Mouse (Mus musculus) right cerebral cortex, adult 2 months (tissue): ENCODE measurements around the gene Slc9a3r2.

ENCODE experiments used
- DNase-seq, 2 experiments: peaks; one replicate each; pipeline ENCODE4 v3.0.0; 2021 to 2022; ENCODE audit warnings: low spot score in 2 of 2

Slc9a3r2 gene

GRCm38 (mm10) chr17:24593992-24594890 is 55.9 kb downstream of the Slc9a3r2 start:
- DNase-seq: no peak

DNA sequence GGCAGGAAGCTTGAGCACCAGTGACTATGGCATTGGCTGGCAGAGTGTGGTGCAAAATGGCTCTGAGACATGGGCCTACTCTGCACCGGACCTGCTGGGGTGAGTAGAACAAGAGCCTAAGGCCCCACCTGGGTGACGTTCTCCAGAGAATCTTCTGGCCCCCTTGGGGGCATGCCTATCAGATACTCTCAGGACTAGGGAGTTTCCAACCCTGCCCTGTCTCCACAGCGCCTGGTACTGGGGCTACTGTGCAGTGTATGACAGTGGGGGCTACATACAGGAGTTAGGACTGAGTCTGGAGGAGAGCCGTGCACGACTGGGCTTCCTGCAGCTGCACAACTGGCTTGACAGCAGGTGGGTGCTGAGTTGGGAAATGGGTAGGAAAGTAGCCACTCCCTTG is 56.9 kb downstream of the Slc9a3r2 start:
- DNase-seq: no peak

DNA sequence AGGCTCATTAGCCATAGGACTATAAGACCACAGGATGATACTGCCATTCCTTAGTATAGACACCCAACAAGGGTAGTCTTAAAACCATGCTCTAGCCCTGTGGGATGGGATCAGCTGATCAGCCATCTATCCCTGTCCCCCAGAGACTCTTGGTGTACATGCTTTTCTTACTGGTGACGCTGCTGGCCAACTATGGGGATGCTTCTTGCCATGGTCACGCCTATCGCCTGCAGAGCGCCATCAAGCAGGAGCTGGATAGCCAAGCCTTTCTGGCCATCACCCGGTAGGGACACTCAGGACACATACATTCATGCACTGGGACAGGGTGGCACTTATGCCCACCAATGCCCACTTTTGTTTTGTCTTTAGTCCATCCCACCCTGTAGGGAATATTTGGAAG is 58.4 kb downstream of the Slc9a3r2 start:
- no peak for DNase-seq

DNA sequence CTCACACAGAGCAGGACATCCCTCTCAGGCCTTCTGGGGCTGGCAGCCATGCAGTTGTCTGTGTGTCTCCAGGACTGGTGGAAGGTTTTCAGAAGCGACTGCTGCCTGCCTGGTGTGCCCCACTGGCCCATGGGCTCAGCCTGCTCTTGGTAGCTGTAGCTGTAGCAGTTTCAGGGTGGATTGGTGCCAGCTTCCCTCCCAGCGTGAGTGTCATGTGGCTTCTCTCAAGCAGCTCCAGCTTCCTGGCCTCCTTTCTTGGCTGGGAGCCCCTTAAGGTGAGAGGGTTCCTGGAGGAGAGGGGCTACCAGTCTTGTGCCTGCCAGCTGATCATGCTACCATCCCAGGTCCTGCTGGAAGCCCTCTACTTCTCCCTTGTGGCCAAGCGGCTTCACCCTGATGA is 59.2 kb downstream of the Slc9a3r2 start:
- DNase-seq: no peak
